Mouse (Mus musculus): ENCODE results near the gene Pola2. TPM values are rescaled to one million over a fixed set of nuclear protein-coding genes. Genes with fewer than 3 reads are reported as not detected.

The Pola2 gene
- total and polyA plus RNA-seq, 3 experiments, result 77.3 to 126 (median 99.4) TPM

DNA sequence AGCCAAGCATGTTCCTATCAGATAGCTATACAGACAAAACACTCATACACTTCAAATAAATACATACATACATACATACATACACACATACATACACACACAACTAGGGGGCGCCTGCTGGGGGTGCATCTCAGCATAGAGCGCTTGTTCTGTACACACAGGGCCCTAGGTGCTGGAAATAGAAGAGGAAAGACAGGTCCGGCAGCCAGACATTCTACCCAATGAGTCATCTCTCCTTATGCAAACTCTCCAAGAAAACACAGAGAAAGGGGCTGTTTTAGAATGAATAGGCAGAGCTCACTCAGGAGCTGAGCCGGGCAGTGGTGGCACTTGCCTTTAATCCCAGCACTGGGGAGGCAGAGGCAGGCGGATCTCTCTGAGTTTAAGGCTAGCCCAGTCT lies 36.0 kb upstream of the Pola2 start:
- H3K4me3 ChIP-seq (ENCODE audit: control insufficient read depth in 1 of 2, insufficient read depth in 1 of 2, low read depth in 2 of 2, low read length in 2 of 2), result no peak overlapping the region
- no peak for TF ChIP-seq POLR2AphosphoS5 (IDR thresholded peaks at IDR 0.05; ENCODE audit: borderline replicate concordance, low read depth, low read length)
- no peak for TF ChIP-seq ZKSCAN1 (IDR thresholded peaks at IDR 0.05; ENCODE audit: low read depth, low read length)
- no peak for TF ChIP-seq TBP (IDR thresholded peaks at IDR 0.05; ENCODE audit: low read depth, low read length)
- no peak for TF ChIP-seq ZMIZ1 (IDR thresholded peaks at IDR 0.05; ENCODE audit: low read depth, low read length)
- no peak for TF ChIP-seq CTCF (IDR thresholded peaks at IDR 0.05 in 2 of 3, conservative IDR thresholded peaks at IDR 0.05 in 1 of 3; ENCODE audit: control insufficient read depth in 1 of 3, insufficient read depth in 1 of 3, low read depth in 2 of 3, low read length in 3 of 3, poor library complexity in 1 of 3, severe bottlenecking in 1 of 3)
- TF ChIP-seq CHD1 (IDR thresholded peaks at IDR 0.05; ENCODE audit: low read depth, low read length), result no peak
- TF ChIP-seq GABPA (IDR thresholded peaks at IDR 0.05; ENCODE audit: low read depth, low read length), result no peak
- no peak for TF ChIP-seq JUND (IDR thresholded peaks at IDR 0.05; ENCODE audit: low read depth, low read length)
- no peak for TF ChIP-seq TAL1 (IDR thresholded peaks at IDR 0.05; ENCODE audit: low read length)
- no peak for TF ChIP-seq MYB (IDR thresholded peaks at IDR 0.05; ENCODE audit: low read depth, low read length)
- TF ChIP-seq MXI1 (IDR thresholded peaks at IDR 0.05; ENCODE audit: low read depth, low read length), result no peak
- TF ChIP-seq ZNF384 (IDR thresholded peaks at IDR 0.05; ENCODE audit: low read depth, low read length), result no peak
- no peak for TF ChIP-seq ETS1 (IDR thresholded peaks at IDR 0.05; ENCODE audit: low read depth, low read length)
- TF ChIP-seq POLR2AphosphoS2 (IDR thresholded peaks at IDR 0.05; ENCODE audit: low read length), result no peak
- TF ChIP-seq NELFE (IDR thresholded peaks at IDR 0.05; ENCODE audit: low read depth, low read length), result no peak
- TF ChIP-seq EP300 (IDR thresholded peaks at IDR 0.05; ENCODE audit: low read depth in 1 of 2, low read length in 2 of 2), result no peak
- H3K27me3 ChIP-seq (ENCODE audit: control insufficient read depth in 1 of 2, insufficient read depth in 2 of 2, low read length in 2 of 2), result no peaks in the 10 kb centered on the region
- no peak overlapping the region for H3K9ac ChIP-seq (ENCODE audit: control insufficient read depth, low read depth, low read length, poor library complexity, severe bottlenecking)
- no peaks in the 10 kb centered on the region for H3K79me2 ChIP-seq (ENCODE audit: control insufficient read depth, insufficient read depth, low read length, poor library complexity)
- no peak for DNase-seq (ENCODE audit: low read depth, low spot score)
- H3K27ac ChIP-seq (ENCODE audit: control insufficient read depth, low read depth, low read length), result no peak overlapping the region
- H3K36me3 ChIP-seq (ENCODE audit: control insufficient read depth in 1 of 2, insufficient read depth in 2 of 2, low read length in 2 of 2), result peaks cover 0 to 3% of the 10 kb centered on the region in 2 experiments; a peak in 3 of 4 replicates
- H3K9me3 ChIP-seq (replicated peaks; ENCODE audit: insufficient read depth, low read length), result no peaks in the 10 kb centered on the region
- peaks cover 0 to 4% of the 10 kb centered on the region in 2 experiments; a peak in 1 of 4 replicates for H3K4me1 ChIP-seq (ENCODE audit: control insufficient read depth in 1 of 2, insufficient read depth in 2 of 2, low read length in 2 of 2)

DNA sequence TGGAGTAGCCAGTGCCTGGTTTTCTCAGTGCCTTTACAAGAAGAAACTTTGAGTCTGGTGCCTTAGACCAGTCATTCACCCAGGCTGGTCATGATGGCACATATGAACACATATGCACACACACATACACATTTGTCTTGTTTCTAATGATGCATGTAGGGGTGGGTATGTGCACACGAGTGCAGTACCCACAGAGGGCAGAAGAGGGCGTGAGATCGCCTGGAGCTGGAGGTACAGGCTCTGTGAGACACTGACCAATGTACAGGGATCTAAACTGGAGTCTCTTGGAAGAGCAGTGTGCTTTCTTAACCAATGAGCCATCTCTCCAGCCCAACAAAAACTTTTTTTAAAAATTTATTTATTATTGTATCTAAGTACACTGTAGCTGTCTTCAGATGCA lies 34.2 kb upstream of the Pola2 start:
- no peak for DNase-seq (ENCODE audit: low read depth, low spot score)
- no peaks in the 10 kb centered on the region for H3K27me3 ChIP-seq (ENCODE audit: control insufficient read depth in 1 of 2, insufficient read depth in 2 of 2, low read length in 2 of 2)
- H3K9ac ChIP-seq (ENCODE audit: control insufficient read depth, low read depth, low read length, poor library complexity, severe bottlenecking), result no peak overlapping the region
- no peak overlapping the region for H3K4me3 ChIP-seq (ENCODE audit: control insufficient read depth in 1 of 2, insufficient read depth in 1 of 2, low read depth in 2 of 2, low read length in 2 of 2)
- peaks cover 0 to 4% of the 10 kb centered on the region in 2 experiments; a peak in 1 of 4 replicates for H3K4me1 ChIP-seq (ENCODE audit: control insufficient read depth in 1 of 2, insufficient read depth in 2 of 2, low read length in 2 of 2)
- no peak overlapping the region for H3K27ac ChIP-seq (ENCODE audit: control insufficient read depth, low read depth, low read length)
- peaks cover 0 to 3% of the 10 kb centered on the region in 2 experiments; a peak in 3 of 4 replicates for H3K36me3 ChIP-seq (ENCODE audit: control insufficient read depth in 1 of 2, insufficient read depth in 2 of 2, low read length in 2 of 2)
- no peaks in the 10 kb centered on the region for H3K79me2 ChIP-seq (ENCODE audit: control insufficient read depth, insufficient read depth, low read length, poor library complexity)
- no peaks in the 10 kb centered on the region for H3K9me3 ChIP-seq (replicated peaks; ENCODE audit: insufficient read depth, low read length)
- TF ChIP-seq CTCF (IDR thresholded peaks at IDR 0.05 in 2 of 3, conservative IDR thresholded peaks at IDR 0.05 in 1 of 3; ENCODE audit: control insufficient read depth in 1 of 3, insufficient read depth in 1 of 3, low read depth in 2 of 3, low read length in 3 of 3, poor library complexity in 1 of 3, severe bottlenecking in 1 of 3) (peak; percentile 17 to 49 (median 25); a peak in 4 of 6 replicates), MXI1 (IDR thresholded peaks at IDR 0.05; ENCODE audit: low read depth, low read length) (no peak), TBP (IDR thresholded peaks at IDR 0.05; ENCODE audit: low read depth, low read length) (no peak)
